Mouse (Mus musculus): ENCODE measurements around the gene Slc38a7. TPM values are rescaled to one million over a fixed set of nuclear protein-coding genes. Genes with fewer than 3 reads are reported as not detected.
A peak's percentile ranks its signal among the peaks of the same experiment; 100 is the strongest.
"Not testable (repeated sequence)": the region's sequence is repeated elsewhere in the genome, so short reads cannot be mapped to it uniquely, and the experiment has no call there.

Slc38a7 gene
- polyA plus RNA-seq, 1 experiment from 2014 or later, result 23.2 TPM

- no peaks in the 10 kb centered on the region for H3K27me3 ChIP-seq (ENCODE audit: control insufficient read depth, insufficient read depth, low read length)
- 65% methylated on average over 2 of the region's 2 CpGs for whole genome bisulfite sequencing
- peak overlapping the region; percentile 97; the same call in 1 of the 2 replicates for H3K4me3 ChIP-seq (ENCODE audit: low read depth, low read length)
- H3K4me2 ChIP-seq (ENCODE audit: low read depth, low read length), result peak overlapping the region; percentile 90
- H3K9me3 ChIP-seq (ENCODE audit: control insufficient read depth, low read length), result no peaks in the 10 kb centered on the region
- ATAC-seq (ENCODE audit: low read depth), result no peak
- no peak overlapping the region for H3K27ac ChIP-seq (ENCODE audit: low read depth, low read length)
- H3K9ac ChIP-seq (replicated peaks; ENCODE audit: low read depth, low read length), result no peak overlapping the region
- H3K36me3 ChIP-seq (ENCODE audit: control insufficient read depth, insufficient read depth, low read length), result no peaks in the 10 kb centered on the region
- peaks cover 16% of the 10 kb centered on the region for H3K4me1 ChIP-seq (ENCODE audit: control insufficient read depth, insufficient read depth, low read length)
Observed at GRCm38 (mm10) chr8:95805482-95805881, 47.9 kb downstream of the Slc38a7 start.

GRCm38 (mm10) chr8:95802231-95802630, 51.1 kb downstream of the Slc38a7 start:
- peaks cover 16% of the 10 kb centered on the region for H3K4me1 ChIP-seq (ENCODE audit: control insufficient read depth, insufficient read depth, low read length)
- no peak overlapping the region for H3K4me3 ChIP-seq (ENCODE audit: low read depth, low read length)
- H3K4me2 ChIP-seq (ENCODE audit: low read depth, low read length), result no peak overlapping the region
- ATAC-seq (ENCODE audit: low read depth), result no peak
- H3K36me3 ChIP-seq (ENCODE audit: control insufficient read depth, insufficient read depth, low read length), result no peaks in the 10 kb centered on the region
- WGBS, result 94% methylated on average over 8 of the region's 8 CpGs
- H3K9me3 ChIP-seq (ENCODE audit: control insufficient read depth, low read length), result no peaks in the 10 kb centered on the region
- no peak overlapping the region for H3K27ac ChIP-seq (ENCODE audit: low read depth, low read length)
- H3K27me3 ChIP-seq (ENCODE audit: control insufficient read depth, insufficient read depth, low read length), result no peaks in the 10 kb centered on the region
- no peak overlapping the region for H3K9ac ChIP-seq (replicated peaks; ENCODE audit: low read depth, low read length)

GRCm38 (mm10) chr8:95801476-95802064, 51.8 kb downstream of the Slc38a7 start:
- Histone ChIP-seq H3K4me1 (ENCODE audit: control insufficient read depth, insufficient read depth, low read length) (peaks cover 16% of the 10 kb centered on the region), H3K36me3 (ENCODE audit: control insufficient read depth, insufficient read depth, low read length) (no peaks in the 10 kb centered on the region), H3K9ac (replicated peaks; ENCODE audit: low read depth, low read length) (no peak overlapping the region), H3K9me3 (ENCODE audit: control insufficient read depth, low read length) (no peaks in the 10 kb centered on the region), H3K4me2 (ENCODE audit: low read depth, low read length) (no peak overlapping the region), H3K27me3 (ENCODE audit: control insufficient read depth, insufficient read depth, low read length) (no peaks in the 10 kb centered on the region), H3K27ac (ENCODE audit: low read depth, low read length) (no peak overlapping the region), H3K4me3 (ENCODE audit: low read depth, low read length) (no peak overlapping the region)
- WGBS, result 100% methylated on average over 1 of the region's 1 CpGs
- no peak for ATAC-seq (ENCODE audit: low read depth)

DNA sequence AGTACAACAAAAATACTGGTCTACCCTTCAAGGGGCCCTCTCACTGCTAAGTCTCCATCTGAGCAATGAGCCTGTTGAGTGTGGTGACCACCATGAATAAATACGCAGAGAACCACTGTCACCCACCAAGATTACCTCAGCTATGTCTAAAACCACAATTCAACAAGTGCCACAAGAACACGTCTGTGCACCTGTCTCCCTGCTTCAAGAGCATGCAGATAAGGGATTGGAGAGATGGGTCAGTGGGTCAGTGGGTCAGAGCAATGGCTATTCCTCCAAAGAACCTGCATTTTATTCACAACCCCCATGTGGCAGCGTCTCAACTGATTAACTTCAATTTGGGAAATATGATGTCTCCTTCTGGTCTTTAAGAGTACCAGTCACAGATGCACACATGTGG, 53.0 kb downstream of the Slc38a7 start:
- ATAC-seq (ENCODE audit: low read depth), result no peak
- Histone ChIP-seq H3K9me3 (ENCODE audit: control insufficient read depth, low read length) (no peaks in the 10 kb centered on the region), H3K4me3 (ENCODE audit: low read depth, low read length) (no peak overlapping the region), H3K4me1 (ENCODE audit: control insufficient read depth, insufficient read depth, low read length) (peaks cover 7% of the 10 kb centered on the region), H3K27me3 (ENCODE audit: control insufficient read depth, insufficient read depth, low read length) (no peaks in the 10 kb centered on the region), H3K36me3 (ENCODE audit: control insufficient read depth, insufficient read depth, low read length) (no peaks in the 10 kb centered on the region), H3K27ac (ENCODE audit: low read depth, low read length) (no peak overlapping the region), H3K9ac (replicated peaks; ENCODE audit: low read depth, low read length) (no peak overlapping the region), H3K4me2 (ENCODE audit: low read depth, low read length) (no peak overlapping the region)
- 92% methylated on average over 3 of the region's 3 CpGs for WGBS

DNA sequence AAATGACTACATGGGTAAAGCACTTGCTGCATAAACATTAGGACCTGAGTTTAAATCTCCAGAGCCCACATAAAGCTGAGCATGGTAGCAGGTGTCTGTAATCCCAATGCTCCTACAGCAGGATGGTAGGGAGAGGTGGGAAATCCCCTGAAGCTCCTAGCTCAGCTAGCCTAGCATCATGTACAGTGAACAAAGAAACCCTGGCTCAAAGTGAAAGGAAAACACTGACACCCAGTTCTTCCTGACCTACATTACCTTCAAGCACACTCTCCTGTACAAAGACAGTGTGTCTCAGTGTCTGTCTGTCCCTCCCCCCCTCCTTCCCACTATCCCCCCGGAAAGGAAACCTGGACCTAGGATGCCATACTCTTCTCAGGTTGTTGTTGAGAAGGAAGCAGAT, 53.4 kb downstream of the Slc38a7 start:
- no peaks in the 10 kb centered on the region for H3K36me3 ChIP-seq (ENCODE audit: control insufficient read depth, insufficient read depth, low read length)
- no peak overlapping the region for H3K4me3 ChIP-seq (ENCODE audit: low read depth, low read length)
- no peaks in the 10 kb centered on the region for H3K9me3 ChIP-seq (ENCODE audit: control insufficient read depth, low read length)
- no peaks in the 10 kb centered on the region for H3K27me3 ChIP-seq (ENCODE audit: control insufficient read depth, insufficient read depth, low read length)
- no peak overlapping the region for H3K27ac ChIP-seq (ENCODE audit: low read depth, low read length)
- H3K4me1 ChIP-seq (ENCODE audit: control insufficient read depth, insufficient read depth, low read length), result peaks cover 2% of the 10 kb centered on the region; the same call in 1 of the 2 replicates
- 83% methylated on average over 1 of the region's 1 CpGs for WGBS
- no peak overlapping the region for H3K4me2 ChIP-seq (ENCODE audit: low read depth, low read length)
- ATAC-seq (ENCODE audit: low read depth), result no peak
- no peak overlapping the region for H3K9ac ChIP-seq (replicated peaks; ENCODE audit: low read depth, low read length)

DNA sequence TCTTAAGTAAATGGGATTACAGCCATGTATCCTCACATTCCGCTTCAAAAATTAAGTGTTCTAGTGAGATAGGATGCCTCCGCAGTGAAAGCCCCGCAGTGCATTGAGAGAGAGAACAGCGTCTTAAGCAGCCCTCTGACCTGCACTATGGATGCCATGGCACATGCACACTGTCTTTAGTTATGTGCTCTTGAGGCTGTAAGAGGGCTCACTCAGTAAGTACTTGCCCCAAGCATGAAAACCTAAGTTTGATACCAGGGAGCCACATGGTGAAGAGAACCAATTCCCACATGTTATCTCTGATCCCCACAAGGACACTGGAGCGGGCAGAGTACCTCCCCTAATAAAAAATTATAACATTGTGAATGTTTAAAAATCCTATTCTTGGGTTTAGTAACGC, 54.2 kb downstream of the Slc38a7 start:
- Histone ChIP-seq H3K27me3 (ENCODE audit: control insufficient read depth, insufficient read depth, low read length) (no peaks in the 10 kb centered on the region), H3K4me3 (ENCODE audit: low read depth, low read length) (no peak overlapping the region), H3K27ac (ENCODE audit: low read depth, low read length) (no peak overlapping the region), H3K9ac (replicated peaks; ENCODE audit: low read depth, low read length) (no peak overlapping the region), H3K4me2 (ENCODE audit: low read depth, low read length) (no peak overlapping the region), H3K36me3 (ENCODE audit: control insufficient read depth, insufficient read depth, low read length) (no peaks in the 10 kb centered on the region), H3K4me1 (ENCODE audit: control insufficient read depth, insufficient read depth, low read length) (no peaks in the 10 kb centered on the region), H3K9me3 (ENCODE audit: control insufficient read depth, low read length) (no peaks in the 10 kb centered on the region)
- ATAC-seq (ENCODE audit: low read depth), result no peak
- WGBS, result 97% methylated on average over 6 of the region's 6 CpGs

DNA sequence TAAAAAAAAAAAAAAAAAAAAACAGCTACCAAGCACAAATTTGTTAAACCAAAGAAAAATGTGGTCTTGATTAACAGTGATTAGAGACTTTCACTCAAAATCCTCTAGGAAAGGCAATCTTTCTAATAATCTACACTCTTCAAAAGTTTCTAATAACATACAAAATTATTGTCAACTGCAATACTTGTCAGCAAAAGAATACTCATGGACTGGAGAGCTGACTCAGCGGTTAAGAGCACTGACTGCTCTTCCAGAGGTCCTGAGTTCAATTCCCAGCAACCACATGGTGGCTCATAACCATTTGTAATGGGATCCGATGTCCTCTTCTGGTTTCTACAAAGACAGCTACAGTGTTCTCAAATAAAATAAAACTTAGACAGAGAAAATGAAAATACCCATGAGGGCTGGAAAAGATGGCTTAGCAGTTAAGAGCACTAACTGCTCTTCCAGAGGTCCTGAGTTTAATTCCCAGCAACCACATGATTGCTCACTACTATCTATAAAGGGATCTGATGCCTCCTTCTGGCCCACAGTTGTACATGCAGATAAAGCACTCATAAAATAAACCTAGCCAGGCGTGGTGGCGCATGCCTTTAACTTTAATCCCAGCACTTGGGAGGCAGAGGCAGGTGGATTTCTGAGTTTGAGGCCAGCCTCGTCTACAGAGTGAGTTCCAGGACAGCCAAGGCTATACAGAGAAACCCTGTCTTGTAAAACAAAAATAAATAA, 57.8 kb downstream of the Slc38a7 start:
- not testable (repeated sequence) for ATAC-seq (ENCODE audit: low read depth); H3K4me3 ChIP-seq (ENCODE audit: low read depth, low read length); H3K4me1 ChIP-seq (ENCODE audit: control insufficient read depth, insufficient read depth, low read length); H3K27me3 ChIP-seq (ENCODE audit: control insufficient read depth, insufficient read depth, low read length); H3K9ac ChIP-seq (replicated peaks; ENCODE audit: low read depth, low read length); H3K27ac ChIP-seq (ENCODE audit: low read depth, low read length); H3K4me2 ChIP-seq (ENCODE audit: low read depth, low read length); H3K36me3 ChIP-seq (ENCODE audit: control insufficient read depth, insufficient read depth, low read length); H3K9me3 ChIP-seq (ENCODE audit: control insufficient read depth, low read length)
- WGBS, result 95% methylated on average over 5 of the region's 5 CpGs

Other genes with a start within 250 kb of the Slc38a7 start
- 6.6 and 7.2 TPM in 2 replicates for gene Gins3, start 220.1 kb downstream of the Slc38a7 start, polyA plus RNA-seq (2014; fragmentation: Nextera tagmentation; extraction: Ambion mirVana)
- 431 and 486 TPM in 2 replicates for gene Ndrg4, start 176.6 kb downstream of the Slc38a7 start, polyA plus RNA-seq (2014; fragmentation: Nextera tagmentation; extraction: Ambion mirVana)
- 30.7 and 31.9 TPM in 2 replicates for gene Setd6, start 137.7 kb downstream of the Slc38a7 start, polyA plus RNA-seq (2014; fragmentation: Nextera tagmentation; extraction: Ambion mirVana)
- 62.8 and 76.8 TPM in 2 replicates for gene Cnot1, start 46.1 kb downstream of the Slc38a7 start, polyA plus RNA-seq (2014; fragmentation: Nextera tagmentation; extraction: Ambion mirVana)
- 244 and 264 TPM in 2 replicates for gene Sap18b, start 28.2 kb downstream of the Slc38a7 start, polyA plus RNA-seq (2014; fragmentation: Nextera tagmentation; extraction: Ambion mirVana)
- gene Got2, start 35.0 kb upstream of the Slc38a7 start, polyA plus RNA-seq (2014; fragmentation: Nextera tagmentation; extraction: Ambion mirVana), result 90.2 and 104 TPM in 2 replicates